ENCODE assay signal across 17 mouse cellular contexts in genomic region chr16:96907818-96908217, GRCm38 (mm10).
DNase-seq lines count a peak whose midpoint lies in the region; ATAC-seq lines count a peak whose summit lies in the region.
"Had no signal": no experiment of that assay in that cellular context is flagged by ENCODE, and none has a peak within 500 bp of the region (broad histone marks: within the 10 kb centered on the region; RNA-seq: fewer than 3 reads in every experiment).

No protein-coding gene starts in this region.

- H3K4me3 ChIP-seq in liver, embryonic 13.5 days (replicated peaks) = no peak overlapping the region
- H3K4me3 ChIP-seq: embryonic facial prominence, embryonic 10.5 days; heart, embryonic 15.5 days had no signal

- H3K9ac ChIP-seq in liver, embryonic 13.5 days = no peak overlapping the region
- H3K9ac ChIP-seq: heart, embryonic 15.5 days; hindbrain, embryonic 14.5 days had no signal

- no peak for DNase-seq in frontal cortex, postnatal 14 days (ENCODE audit: low spot score in 2 of 2)
- DNase-seq in liver, embryonic 13.5 days = no peak
- no peak for DNase-seq in liver
- DNase-seq in retina, postnatal 1 day = no peak
- DNase-seq: adrenal gland, postnatal 10 days; cerebellum, adult 2 months; cerebellum, postnatal 10 days; gastrocnemius, postnatal 14 days; heart, postnatal 14 days had no signal

- peaks cover 69% of the 10 kb centered on the region for H3K4me1 ChIP-seq in liver, embryonic 13.5 days (replicated peaks)
- H3K4me1 ChIP-seq: heart, embryonic 15.5 days had no signal

- peak; percentile 39 for ATAC-seq in frontal cortex, adult (ENCODE audit: low TSS enrichment)
- ATAC-seq in liver, embryonic 13.5 days (ENCODE audit: low read depth) = no peak
- ATAC-seq in megakaryocyte, adult 5-6 weeks (ENCODE audit: poor library complexity, severe bottlenecking) = peak; percentile 39
- ATAC-seq in cerebellum, adult (ENCODE audit: insufficient number of reproducible peaks, low FRiP score, low TSS enrichment) = no peak
- ATAC-seq: forebrain, embryonic 14.5 days had no signal

- H3K4me2 ChIP-seq in liver, embryonic 13.5 days = no peak overlapping the region
- H3K4me2 ChIP-seq: heart, embryonic 11.5 days; heart, embryonic 15.5 days; hindbrain, embryonic 14.5 days had no signal

- no peaks in the 10 kb centered on the region for H3K9me3 ChIP-seq in liver, embryonic 13.5 days (replicated peaks)
- H3K9me3 ChIP-seq: embryonic facial prominence, embryonic 10.5 days; heart, embryonic 15.5 days had no signal

- peak overlapping the region; percentile 94 for H3K27ac ChIP-seq in liver, embryonic 13.5 days
- H3K27ac ChIP-seq: embryonic facial prominence, embryonic 10.5 days; heart, embryonic 15.5 days; hindbrain, embryonic 14.5 days had no signal

- H3K36me3 ChIP-seq in liver, embryonic 13.5 days = no peaks in the 10 kb centered on the region
- H3K36me3 ChIP-seq: embryonic facial prominence, embryonic 10.5 days; heart, embryonic 15.5 days had no signal

- H3K27me3 ChIP-seq in liver, embryonic 13.5 days = no peaks in the 10 kb centered on the region
- H3K27me3 ChIP-seq: heart, embryonic 15.5 days had no signal

- 78% methylated on average over 1 of the region's 1 CpGs for WGBS in liver, embryonic 13.5 days (ENCODE audit: insufficient replicate concordance)

Comparison
In these comparisons a context has a peak if more than half of its experiments do, and no peak if none do; other contexts are left out.
1. ATAC-seq: peak in frontal cortex, adult (single experiment) and megakaryocyte, adult 5-6 weeks (single experiment); none in liver, embryonic 13.5 days (single experiment) and cerebellum, adult (single experiment).